Mouse (Mus musculus) testis, adult 2 months (tissue): ENCODE results near the gene Best1.

Experiments used
- CTCF ChIP-seq: fragments of 200-500 bp; IDR thresholded peaks from 2 replicates; pipeline ENCODE4 v1.5.1; 2012; ENCODE audit warnings: low read depth, mild to moderate bottlenecking, inconsistent platforms, low read length, moderate library complexity; ENCODE audit not compliant: control insufficient read depth, insufficient read depth, insufficient replicate concordance
- POLR2A ChIP-seq: fragments of 200-500 bp; IDR thresholded peaks from 2 replicates; pipeline ENCODE4 v1.6.1; 2012; ENCODE audit warnings: low read depth, mild to moderate bottlenecking, inconsistent platforms, low read length, moderate library complexity; ENCODE audit not compliant: control insufficient read depth

- TF ChIP-seq POLR2A (no peak), CTCF (no peak)
Observed at GRCm38 (mm10) chr19:10015442-10015841, 14.0 kb upstream of the Best1 start.
